Mouse (Mus musculus) brain, embryonic 14.5 days (tissue): Measurements from ENCODE around the gene Ppox. TPM values are rescaled to one million over a fixed set of nuclear protein-coding genes. Genes with fewer than 3 reads are reported as not detected.
A peak's percentile ranks its signal among the peaks of the same experiment; 100 is the strongest.

ENCODE experiments used
- DNase-seq: peaks from one replicate; pipeline ENCODE4 v3.0.0-alpha.2; 2011; ENCODE audit warnings: low read depth
- CTCF ChIP-seq: fragments of 200-500 bp; IDR thresholded peaks from 2 replicates; pipeline ENCODE4 v1.5.1; 2012; ENCODE audit warnings: inconsistent platforms, mild to moderate bottlenecking, moderate library complexity, borderline replicate concordance; ENCODE audit not compliant: insufficient read depth, insufficient read length; ENCODE audit errors: extremely low read depth
- POLR2A ChIP-seq: fragments of 200-500 bp; IDR thresholded peaks from 2 replicates; pipeline ENCODE4 v1.6.1; 2012; ENCODE audit warnings: mild to moderate bottlenecking, inconsistent platforms, borderline replicate concordance; ENCODE audit not compliant: poor library complexity, insufficient read depth, insufficient read length, severe bottlenecking; ENCODE audit errors: extremely low read depth
- polyA plus RNA-seq: library from polyadenylated mRNA; depleted of rRNA; stranded (reverse); fragments of >200 nt; gene quantifications from 2 replicates; pipeline ENCODE4 v1.2.3, GENCODE M21; 2012

Ppox gene
- polyA plus RNA-seq, 1 experiment = 70.7 TPM

- TF ChIP-seq CTCF (no peak), POLR2A (no peak)
Observed at GRCm38 (mm10) chr1:171298226-171298625, 17.2 kb upstream of the Ppox start.

DNA sequence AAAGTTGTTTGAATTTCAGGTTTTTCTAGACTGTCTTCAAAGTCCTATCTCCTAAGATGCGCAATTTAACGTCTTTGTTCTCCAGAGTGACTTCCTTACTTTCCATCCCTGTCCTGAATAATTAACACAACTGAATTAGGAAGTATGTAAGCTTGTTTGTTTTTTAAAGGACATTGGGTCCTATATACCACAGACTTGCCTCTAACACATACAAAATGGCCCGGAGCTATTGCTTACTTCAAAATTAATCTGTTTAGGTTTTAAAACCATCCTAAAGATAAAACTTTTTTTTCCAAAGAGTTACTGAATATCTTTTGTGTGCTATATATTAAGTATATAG lies 14.0 kb upstream of the Ppox start:
- no peak for DNase-seq
- no peak for TF ChIP-seq POLR2A
- TF ChIP-seq CTCF = no peak

More at GRCm38 (mm10) chr1:171298226-171298625, 17.2 kb upstream of the Ppox start:
- DNase-seq = no peak

DNA sequence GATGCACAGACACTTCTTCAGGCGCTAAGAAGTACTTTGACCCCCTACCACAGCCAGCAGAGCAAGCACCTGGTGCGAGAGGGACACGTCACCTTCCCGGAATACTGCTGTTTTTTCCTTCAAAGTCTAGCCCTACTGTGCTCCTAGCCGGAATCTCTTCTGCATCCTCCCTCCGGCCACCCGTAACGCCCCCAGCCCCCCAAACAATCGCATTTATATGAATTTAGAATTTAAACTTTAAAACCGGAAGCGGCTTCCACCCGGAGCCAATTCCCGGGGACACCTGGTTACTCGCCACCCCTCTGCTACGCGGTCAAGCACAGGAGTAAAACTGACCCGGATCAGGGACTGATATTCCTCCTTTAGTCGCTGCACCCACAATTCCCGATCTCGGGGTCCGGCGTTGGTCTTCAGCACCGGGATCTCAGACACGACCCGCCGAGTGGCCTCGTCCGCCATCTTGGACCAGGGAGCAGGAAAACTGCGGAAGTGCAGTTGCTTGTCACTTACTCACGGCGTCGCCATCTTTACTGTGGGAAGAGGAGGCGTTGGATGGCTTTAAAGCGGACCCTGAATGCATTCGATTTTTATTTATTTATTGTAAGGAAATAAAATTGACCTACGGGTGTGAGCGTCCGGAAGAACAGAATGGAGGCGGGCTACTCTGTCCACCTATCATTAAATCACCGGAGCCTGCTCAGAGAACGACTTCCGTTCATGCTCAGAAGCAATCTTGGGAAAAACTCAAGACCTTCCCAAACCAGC lies 13.5 kb upstream of the Ppox start, which contains the start of gene Ufc1:
Ufc1 (minus strand) TSS at position 727 of the 765 bp plus-strand sequence.
- DNase-seq = peak; percentile 96
- TF ChIP-seq POLR2A (peak; percentile 5; the same call in 1 of the 2 replicates), CTCF (peak; percentile 47; the same call in 1 of the 2 replicates)

DNA sequence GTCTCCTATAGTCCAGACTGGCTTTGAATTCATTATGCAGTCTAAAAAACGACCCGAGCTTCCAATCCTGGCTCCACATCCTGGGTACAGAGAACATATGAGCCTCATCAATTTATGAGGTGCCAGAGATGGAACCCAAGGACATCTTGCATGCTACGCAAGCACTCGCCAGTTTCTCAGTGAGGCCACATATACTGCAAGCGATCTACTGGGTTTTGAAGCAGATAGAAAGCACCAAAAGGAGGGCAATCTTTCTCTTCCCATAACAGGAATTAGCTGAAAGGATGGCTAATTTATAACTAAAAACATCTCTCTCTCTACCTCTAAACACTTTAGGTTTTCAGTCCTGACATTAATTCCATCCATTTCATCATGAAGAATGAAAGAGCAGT lies 12.9 kb upstream of the Ppox start:
- DNase-seq = no peak
- no peak for TF ChIP-seq CTCF
- TF ChIP-seq POLR2A = no peak

DNA sequence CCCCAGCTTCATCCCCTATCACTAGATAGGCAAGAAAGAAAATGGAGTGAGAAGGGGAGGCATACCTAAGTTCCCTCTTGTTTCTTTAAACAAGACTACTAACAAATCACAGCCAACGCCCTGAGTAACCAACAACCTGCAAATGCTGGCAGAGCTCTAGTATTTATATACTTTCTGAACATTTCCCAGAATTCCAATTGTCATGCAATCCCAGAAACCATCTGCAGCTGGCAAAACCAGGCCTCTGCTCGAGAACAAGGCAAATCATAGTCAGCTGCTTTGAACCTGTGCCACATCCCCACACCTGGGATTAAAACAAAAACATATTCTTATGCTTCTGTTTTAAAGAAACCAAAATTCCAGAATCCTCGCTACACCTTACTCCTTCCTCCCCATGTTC lies 12.4 kb upstream of the Ppox start:
- DNase-seq = no peak
- TF ChIP-seq POLR2A (no peak), CTCF (no peak)

DNA sequence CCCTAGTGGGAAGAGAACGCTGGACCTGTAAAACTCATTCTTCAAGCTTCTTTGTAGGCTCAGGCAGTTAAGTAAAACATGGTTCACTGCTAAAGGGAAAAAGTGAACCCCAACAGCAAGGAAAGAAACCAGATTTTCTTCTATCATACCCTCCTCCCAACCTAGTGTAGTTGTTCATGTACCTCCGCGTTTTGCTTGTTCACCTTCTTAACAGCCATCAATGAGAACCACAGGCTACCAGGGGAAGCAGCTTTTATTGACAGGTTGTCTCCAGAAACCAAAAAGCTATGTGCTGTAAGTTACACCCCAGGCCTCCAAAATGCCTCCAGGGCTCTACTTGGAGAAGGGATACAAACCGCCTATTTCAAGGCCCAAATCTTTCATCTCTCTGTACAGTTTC lies 7.3 kb upstream of the Ppox start:
- no peak for DNase-seq
- TF ChIP-seq CTCF = no peak
- TF ChIP-seq POLR2A = no peak

- DNase-seq = peak; percentile 97
- TF ChIP-seq POLR2A = peak; percentile 88
- no peak for TF ChIP-seq CTCF
Observed at GRCm38 (mm10) chr1:171287136-171288081, 6.4 kb upstream of the Ppox start, which contains the start of gene Usp21. Usp21 (minus strand) TSS chr1:171287991.

GRCm38 (mm10) chr1:171286517-171286916 lies 5.5 kb upstream of the Ppox start:
- DNase-seq = no peak
- TF ChIP-seq POLR2A (no peak), CTCF (no peak)

DNA sequence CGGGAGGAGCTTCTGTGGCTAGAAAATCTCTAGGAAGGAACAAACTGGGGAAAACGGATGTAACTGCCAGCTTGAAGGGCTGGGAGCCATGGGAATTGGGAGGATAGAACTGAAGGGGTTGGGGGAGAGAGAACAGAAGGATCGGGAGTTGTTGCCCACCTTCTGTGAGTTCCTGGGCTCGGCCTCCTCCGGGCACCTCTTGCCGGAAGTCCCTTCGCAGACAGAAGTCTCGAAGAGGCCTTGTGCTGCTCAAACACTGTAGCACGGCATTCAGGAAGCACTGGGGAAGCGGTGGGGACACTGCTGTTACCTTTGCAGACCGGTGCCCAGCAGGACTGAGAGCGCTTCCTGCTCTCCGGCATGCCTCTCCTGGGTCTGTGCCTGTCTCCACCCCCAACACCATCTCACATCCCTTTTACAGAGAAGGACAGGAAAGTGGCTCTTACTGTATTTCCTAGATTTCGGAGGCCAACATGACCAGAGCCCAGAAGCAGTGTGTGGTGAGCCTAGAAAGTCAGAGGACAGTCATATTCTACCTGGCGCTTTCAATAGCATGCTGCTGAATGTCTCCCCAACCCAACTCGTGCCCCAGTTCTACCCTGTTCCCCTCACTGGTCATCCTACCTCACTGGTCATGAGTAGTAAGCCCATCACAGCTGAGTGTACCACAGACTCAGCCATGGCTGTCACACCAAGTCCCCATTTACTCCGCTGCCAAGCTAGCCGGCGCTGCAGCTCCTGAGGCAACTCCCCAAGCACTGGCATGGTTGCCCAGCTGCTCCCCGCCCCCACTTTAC lies 4.3 kb upstream of the Ppox start:
- TF ChIP-seq CTCF (no peak), POLR2A (no peak)
- DNase-seq = no peak

- DNase-seq = no peak
- TF ChIP-seq CTCF (no peak), POLR2A (no peak)
Observed at GRCm38 (mm10) chr1:171284491-171284890, 3.5 kb upstream of the Ppox start.

DNA sequence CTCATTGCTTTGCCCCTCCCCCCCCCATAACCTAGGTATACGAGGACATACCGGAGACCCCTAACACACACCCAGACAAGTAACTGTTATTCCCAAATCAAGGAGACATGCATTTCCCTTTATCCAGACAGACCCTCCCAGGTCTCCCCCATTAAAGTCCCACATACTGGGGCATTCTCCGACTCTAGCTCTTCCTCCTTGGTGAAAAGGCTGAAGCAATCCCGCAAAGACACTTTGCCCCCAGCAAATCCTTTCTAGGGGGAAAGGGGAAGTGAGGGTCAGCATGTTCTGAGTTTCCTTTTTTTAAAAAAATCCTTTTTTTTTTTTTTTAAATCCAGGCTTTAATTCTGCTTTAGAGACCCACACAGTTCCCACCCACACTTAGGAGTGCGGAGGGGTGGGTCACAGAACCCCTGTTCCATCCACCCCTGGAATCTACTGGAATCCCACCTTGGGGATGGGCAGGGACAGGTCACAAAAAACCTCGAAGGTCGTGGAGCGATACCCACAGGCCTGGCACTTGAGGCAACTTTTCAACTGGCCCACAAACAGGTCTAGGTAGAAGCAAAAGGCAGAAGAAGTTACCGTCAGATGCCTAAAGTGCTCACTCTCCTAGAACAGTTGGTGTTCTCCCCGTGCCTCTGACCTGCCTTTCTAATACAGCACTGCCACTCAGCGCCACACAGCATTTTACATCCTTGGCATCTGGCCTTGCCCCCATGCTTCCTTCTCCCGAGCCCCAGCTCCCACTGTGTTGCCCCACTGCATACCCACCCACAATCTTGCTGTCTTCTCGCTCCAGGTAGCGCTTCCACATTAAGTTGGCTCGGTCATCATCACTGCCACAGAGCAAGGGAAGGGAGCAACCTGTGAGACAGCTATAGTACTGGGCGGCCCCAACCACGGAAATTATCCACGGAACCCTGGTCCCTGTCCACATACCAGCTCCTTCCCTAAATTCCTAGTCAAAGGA lies 2.5 kb upstream of the Ppox start:
- TF ChIP-seq POLR2A (no peak), CTCF (no peak)
- DNase-seq = no peak
